Mouse (Mus musculus): ENCODE results near the gene Musk. TPM values are rescaled to one million over a fixed set of nuclear protein-coding genes. Genes with fewer than 3 reads are reported as not detected.
A peak's percentile ranks its signal among the peaks of the same experiment; 100 is the strongest.

Gene Musk
- polyA plus RNA-seq, 1 experiment from 2014 or later = 0.08 TPM

DNA sequence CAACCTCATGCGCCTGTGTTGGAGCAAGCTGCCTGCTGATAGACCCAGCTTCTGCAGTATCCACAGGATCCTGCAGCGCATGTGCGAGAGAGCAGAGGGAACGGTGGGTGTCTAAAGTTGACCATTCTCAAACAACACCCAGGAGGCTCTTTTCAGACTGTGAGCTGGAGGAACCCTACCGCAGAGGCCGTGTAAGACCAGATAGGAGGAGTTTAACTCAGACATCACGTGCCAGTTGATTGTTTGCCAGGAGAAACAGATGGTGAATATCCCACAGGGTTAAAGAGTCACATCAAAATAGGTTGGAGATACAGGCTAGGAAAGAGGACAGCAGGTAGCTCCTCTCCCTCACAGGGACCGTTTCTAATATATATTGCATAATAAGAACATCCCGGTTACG, 87.8 kb downstream of the Musk start:
- WGBS (ENCODE audit: insufficient replicate concordance) = 81% methylated on average over 10 of the region's 10 CpGs
- H3K36me3 ChIP-seq (replicated peaks; ENCODE audit: insufficient read depth, low read length) = no peaks in the 10 kb centered on the region
- no peak overlapping the region for H3K4me3 ChIP-seq (ENCODE audit: low read depth, low read length)
- no peaks in the 10 kb centered on the region for H3K9me3 ChIP-seq (ENCODE audit: low read length)
- no peaks in the 10 kb centered on the region for H3K4me1 ChIP-seq (ENCODE audit: insufficient read depth)
- no peak for DNase-seq
- H3K4me2 ChIP-seq (ENCODE audit: low read depth, low read length) = no peak overlapping the region
- TF ChIP-seq CTCF (IDR thresholded peaks at IDR 0.05; ENCODE audit: low read depth) (no peak), EP300 (IDR thresholded peaks at IDR 0.05; ENCODE audit: low read depth) (no peak)
- no peaks in the 10 kb centered on the region for H3K27me3 ChIP-seq (ENCODE audit: insufficient read depth, low read length)
- ATAC-seq = no peak
- no peak overlapping the region for H3K27ac ChIP-seq (ENCODE audit: low read depth)
- H3K9ac ChIP-seq (replicated peaks) = no peak overlapping the region

GRCm38 (mm10) chr4:58374141-58374870, 88.5 kb downstream of the Musk start:
- DNase-seq = no peak
- ATAC-seq = no peak
- TF ChIP-seq CTCF (IDR thresholded peaks at IDR 0.05; ENCODE audit: low read depth) (no peak), EP300 (IDR thresholded peaks at IDR 0.05; ENCODE audit: low read depth) (no peak)
- Histone ChIP-seq H3K9me3 (ENCODE audit: low read length) (no peaks in the 10 kb centered on the region), H3K27ac (ENCODE audit: low read depth) (no peak overlapping the region), H3K27me3 (ENCODE audit: insufficient read depth, low read length) (no peaks in the 10 kb centered on the region), H3K9ac (replicated peaks) (no peak overlapping the region), H3K4me3 (ENCODE audit: low read depth, low read length) (no peak overlapping the region), H3K4me2 (ENCODE audit: low read depth, low read length) (no peak overlapping the region), H3K4me1 (ENCODE audit: insufficient read depth) (no peaks in the 10 kb centered on the region), H3K36me3 (replicated peaks; ENCODE audit: insufficient read depth, low read length) (no peaks in the 10 kb centered on the region)
- 80% methylated on average over 7 of the region's 7 CpGs for WGBS (ENCODE audit: insufficient replicate concordance)

DNA sequence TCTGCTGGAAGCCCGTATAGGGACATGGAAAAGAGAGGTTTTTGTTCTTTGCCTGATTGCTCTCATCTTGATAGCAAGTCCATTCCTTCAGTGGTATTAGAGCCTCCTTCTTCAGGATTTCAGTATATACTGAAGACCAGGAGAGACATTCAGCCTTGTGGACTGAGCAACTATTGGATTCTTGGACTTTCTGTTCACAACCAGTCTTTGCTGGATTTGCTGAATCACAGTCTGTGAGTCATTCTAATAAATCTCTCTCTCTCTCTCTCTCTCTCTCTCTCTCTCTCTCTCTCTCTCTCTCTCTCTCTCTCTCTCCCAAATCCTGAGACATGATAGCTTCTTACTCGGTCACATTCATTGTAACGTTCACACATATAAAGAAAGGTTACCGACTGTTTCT, 93.4 kb downstream of the Musk start:
- Histone ChIP-seq H3K27me3 (ENCODE audit: insufficient read depth, low read length) (no peaks in the 10 kb centered on the region), H3K9ac (replicated peaks) (no peak overlapping the region), H3K4me1 (ENCODE audit: insufficient read depth) (no peaks in the 10 kb centered on the region), H3K4me2 (ENCODE audit: low read depth, low read length) (no peak overlapping the region), H3K4me3 (ENCODE audit: low read depth, low read length) (no peak overlapping the region), H3K9me3 (ENCODE audit: low read length) (no peaks in the 10 kb centered on the region), H3K27ac (ENCODE audit: low read depth) (no peak overlapping the region), H3K36me3 (replicated peaks; ENCODE audit: insufficient read depth, low read length) (no peaks in the 10 kb centered on the region)
- ATAC-seq = no peak
- no peak for DNase-seq
- TF ChIP-seq EP300 (IDR thresholded peaks at IDR 0.05; ENCODE audit: low read depth) = no peak
- TF ChIP-seq CTCF (IDR thresholded peaks at IDR 0.05; ENCODE audit: low read depth) = no peak
- WGBS (ENCODE audit: insufficient replicate concordance) = 87% methylated on average over 4 of the region's 4 CpGs

- TF ChIP-seq EP300 (IDR thresholded peaks at IDR 0.05; ENCODE audit: low read depth) = no peak
- no peak for TF ChIP-seq CTCF (IDR thresholded peaks at IDR 0.05; ENCODE audit: low read depth)
- Histone ChIP-seq H3K9ac (replicated peaks) (no peak overlapping the region), H3K27ac (ENCODE audit: low read depth) (no peak overlapping the region), H3K9me3 (ENCODE audit: low read length) (no peaks in the 10 kb centered on the region), H3K4me2 (ENCODE audit: low read depth, low read length) (no peak overlapping the region), H3K4me3 (ENCODE audit: low read depth, low read length) (no peak overlapping the region), H3K36me3 (replicated peaks; ENCODE audit: insufficient read depth, low read length) (no peaks in the 10 kb centered on the region), H3K27me3 (ENCODE audit: insufficient read depth, low read length) (no peaks in the 10 kb centered on the region), H3K4me1 (ENCODE audit: insufficient read depth) (no peaks in the 10 kb centered on the region)
- DNase-seq (no peak), ATAC-seq (no peak)
- WGBS (ENCODE audit: insufficient replicate concordance) = 88% methylated on average over 12 of the region's 12 CpGs
Measured at GRCm38 (mm10) chr4:58400861-58401341, 115.1 kb downstream of the Musk start.

GRCm38 (mm10) chr4:58401973-58402501, 116.3 kb downstream of the Musk start:
- no peak for DNase-seq
- TF ChIP-seq CTCF (IDR thresholded peaks at IDR 0.05; ENCODE audit: low read depth) (no peak), EP300 (IDR thresholded peaks at IDR 0.05; ENCODE audit: low read depth) (no peak)
- ATAC-seq = no peak

GRCm38 (mm10) chr4:58413188-58414185, 127.7 kb downstream of the Musk start:
- Histone ChIP-seq H3K4me3 (ENCODE audit: low read depth, low read length) (no peak overlapping the region), H3K9me3 (ENCODE audit: low read length) (no peaks in the 10 kb centered on the region), H3K27me3 (ENCODE audit: insufficient read depth, low read length) (no peaks in the 10 kb centered on the region), H3K4me2 (ENCODE audit: low read depth, low read length) (no peak overlapping the region), H3K27ac (ENCODE audit: low read depth) (no peak overlapping the region), H3K36me3 (replicated peaks; ENCODE audit: insufficient read depth, low read length) (no peaks in the 10 kb centered on the region), H3K4me1 (ENCODE audit: insufficient read depth) (no peaks in the 10 kb centered on the region), H3K9ac (replicated peaks) (no peak overlapping the region)
- TF ChIP-seq CTCF (IDR thresholded peaks at IDR 0.05; ENCODE audit: low read depth) = peak; percentile 15; the same call in 1 of the 2 replicates
- no peak for TF ChIP-seq EP300 (IDR thresholded peaks at IDR 0.05; ENCODE audit: low read depth)
- WGBS (ENCODE audit: insufficient replicate concordance) = 70% methylated on average over 13 of the region's 13 CpGs
- ATAC-seq = no peak
- DNase-seq = no peak

More at GRCm38 (mm10) chr4:58401973-58402501, 116.3 kb downstream of the Musk start:
- Histone ChIP-seq H3K36me3 (replicated peaks; ENCODE audit: insufficient read depth, low read length) (no peaks in the 10 kb centered on the region), H3K27me3 (ENCODE audit: insufficient read depth, low read length) (no peaks in the 10 kb centered on the region), H3K4me2 (ENCODE audit: low read depth, low read length) (no peak overlapping the region), H3K9me3 (ENCODE audit: low read length) (no peaks in the 10 kb centered on the region), H3K4me3 (ENCODE audit: low read depth, low read length) (no peak overlapping the region), H3K4me1 (ENCODE audit: insufficient read depth) (no peaks in the 10 kb centered on the region), H3K27ac (ENCODE audit: low read depth) (no peak overlapping the region), H3K9ac (replicated peaks) (no peak overlapping the region)
- 64% methylated on average over 4 of the region's 4 CpGs for WGBS (ENCODE audit: insufficient replicate concordance)
